Mouse (Mus musculus): ENCODE data around the gene Omg. TPM values are rescaled to one million over a fixed set of nuclear protein-coding genes. Genes with fewer than 3 reads are reported as not detected.
A peak's percentile ranks its signal among the peaks of the same experiment; 100 is the strongest.

Gene Omg
- total RNA-seq (2014; fragmentation: Nextera tagmentation) (0.86 TPM in 1 of 2 replicates, not detected in the other), total RNA-seq (2017) (0.04 TPM in 1 of 2 replicates, not detected in the other)

DNA sequence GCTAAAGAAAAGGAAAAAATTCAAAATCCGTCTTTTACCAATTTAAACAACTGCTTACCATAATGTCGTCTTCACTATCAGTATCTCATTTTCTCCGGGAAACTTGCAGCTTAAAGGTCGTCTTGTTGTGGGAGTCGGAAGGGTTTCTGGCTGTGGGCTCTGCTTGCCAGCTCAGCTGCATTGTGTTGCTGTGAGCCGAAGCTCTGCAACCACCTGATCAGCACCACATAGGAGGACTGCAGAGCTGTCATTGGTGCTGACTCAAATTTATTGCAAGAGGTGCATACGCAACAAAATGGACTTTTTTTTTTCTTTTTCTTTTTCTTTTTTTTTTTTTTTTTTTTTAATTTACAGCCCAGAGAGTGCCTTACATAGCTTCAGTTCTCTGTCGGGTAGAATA, at the start of gene Omg:
TSS of gene Omg (minus strand) at position 240 of the 400 bp plus-strand sequence.
- no peak for ATAC-seq (replicated peaks; ENCODE audit: poor library complexity, severe bottlenecking)

DNA sequence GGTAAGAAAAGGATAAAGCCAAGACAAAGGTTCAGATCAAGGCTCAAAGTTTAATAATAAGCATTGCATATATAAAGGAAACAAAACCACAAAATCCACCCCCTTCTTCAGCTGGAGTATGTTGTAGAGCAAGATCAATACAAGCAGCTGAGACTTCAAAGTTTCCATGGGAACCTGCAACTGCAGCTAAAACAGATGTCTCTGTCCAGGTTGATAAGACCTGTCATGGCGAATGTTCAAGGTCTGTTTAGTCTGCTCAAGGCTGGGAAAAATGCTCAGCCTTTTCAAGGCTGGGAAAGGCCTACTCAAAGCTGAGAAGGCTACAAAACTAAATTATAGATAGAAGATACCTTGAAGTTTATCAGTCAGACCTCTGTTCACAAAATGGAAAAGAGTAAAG, 48.7 kb upstream of the Omg start:
- ATAC-seq (replicated peaks; ENCODE audit: poor library complexity, severe bottlenecking) = no peak

- ATAC-seq (replicated peaks; ENCODE audit: poor library complexity, severe bottlenecking) = no peak
Measured at GRCm38 (mm10) chr11:79536293-79536692, 32.4 kb upstream of the Omg start.

DNA sequence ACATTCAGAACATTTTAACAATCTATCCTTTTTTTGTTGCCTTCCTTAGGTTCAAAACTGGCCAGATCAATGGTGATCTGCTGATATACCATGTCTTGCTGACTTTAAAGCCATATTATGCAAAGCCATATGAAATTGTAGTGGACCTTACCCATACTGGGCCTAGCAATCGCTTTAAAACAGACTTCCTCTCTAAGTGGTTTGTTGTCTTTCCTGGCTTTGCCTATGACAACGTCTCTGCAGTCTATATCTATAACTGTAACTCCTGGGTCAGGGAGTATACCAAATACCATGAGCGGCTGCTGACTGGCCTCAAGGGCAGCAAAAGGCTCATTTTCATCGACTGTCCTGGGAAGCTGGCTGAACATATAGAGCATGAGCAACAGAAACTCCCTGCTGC, 31.7 kb upstream of the Omg start:
- ATAC-seq (replicated peaks; ENCODE audit: poor library complexity, severe bottlenecking) = no peak

GRCm38 (mm10) chr11:79533950-79534690, 30.2 kb upstream of the Omg start:
- no peak for ATAC-seq (replicated peaks; ENCODE audit: poor library complexity, severe bottlenecking)

DNA sequence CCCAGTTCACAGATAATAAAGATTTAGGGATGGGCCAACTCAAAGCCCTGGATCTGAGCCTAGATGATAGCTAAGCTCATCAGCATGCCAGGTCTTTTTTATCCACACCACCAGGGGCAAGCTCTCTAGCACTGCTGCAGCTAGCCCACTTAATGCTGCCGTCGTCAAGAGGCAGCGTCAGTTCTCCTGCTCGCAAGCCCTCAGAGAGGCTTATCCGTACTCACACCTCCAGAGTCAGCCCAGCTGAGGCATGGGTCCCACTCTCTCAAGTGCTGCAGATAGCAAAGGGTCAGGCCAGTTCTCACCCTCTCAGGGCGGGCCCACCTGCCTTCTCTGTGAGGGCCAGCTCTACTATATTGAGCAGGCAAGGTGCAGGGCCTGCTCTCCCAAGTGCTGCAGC, 29.4 kb upstream of the Omg start:
- ATAC-seq (replicated peaks; ENCODE audit: poor library complexity, severe bottlenecking) = no peak

DNA sequence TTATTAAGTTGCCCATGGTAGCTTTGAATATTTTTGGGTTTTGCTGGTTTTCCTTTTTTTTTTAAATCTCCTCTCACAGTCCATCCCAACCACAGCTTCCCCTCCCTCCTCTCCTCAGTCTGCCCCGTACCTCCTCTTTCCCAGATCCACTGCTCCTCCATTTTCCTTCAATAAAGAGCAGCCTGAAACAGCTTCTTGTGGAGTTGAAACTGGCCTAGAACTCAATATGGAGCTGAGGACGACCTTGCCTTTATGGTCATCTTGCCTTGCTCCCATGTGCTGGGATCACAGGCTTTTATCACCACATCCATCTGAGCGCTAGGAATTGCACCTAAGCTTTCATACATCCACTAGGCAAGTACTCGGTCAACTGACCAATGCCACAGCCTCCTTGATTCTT, 27.6 kb upstream of the Omg start:
- no peak for ATAC-seq (replicated peaks; ENCODE audit: poor library complexity, severe bottlenecking)

GRCm38 (mm10) chr11:79530774-79531173, 26.9 kb upstream of the Omg start:
- ATAC-seq (replicated peaks; ENCODE audit: poor library complexity, severe bottlenecking) = no peak

- peak; percentile 74 for ATAC-seq (replicated peaks; ENCODE audit: poor library complexity, severe bottlenecking)
Measured at GRCm38 (mm10) chr11:79530333-79530761, 26.5 kb upstream of the Omg start, which contains the start of the genes Evi2 and Evi2a. Gene Evi2 (minus strand): TSS chr11:79530589. Gene Evi2a (minus strand): TSS chr11:79530609.

GRCm38 (mm10) chr11:79529736-79530135, 25.9 kb upstream of the Omg start:
- no peak for ATAC-seq (replicated peaks; ENCODE audit: poor library complexity, severe bottlenecking)

GRCm38 (mm10) chr11:79529226-79529625, 25.3 kb upstream of the Omg start:
- ATAC-seq (replicated peaks; ENCODE audit: poor library complexity, severe bottlenecking) = no peak

DNA sequence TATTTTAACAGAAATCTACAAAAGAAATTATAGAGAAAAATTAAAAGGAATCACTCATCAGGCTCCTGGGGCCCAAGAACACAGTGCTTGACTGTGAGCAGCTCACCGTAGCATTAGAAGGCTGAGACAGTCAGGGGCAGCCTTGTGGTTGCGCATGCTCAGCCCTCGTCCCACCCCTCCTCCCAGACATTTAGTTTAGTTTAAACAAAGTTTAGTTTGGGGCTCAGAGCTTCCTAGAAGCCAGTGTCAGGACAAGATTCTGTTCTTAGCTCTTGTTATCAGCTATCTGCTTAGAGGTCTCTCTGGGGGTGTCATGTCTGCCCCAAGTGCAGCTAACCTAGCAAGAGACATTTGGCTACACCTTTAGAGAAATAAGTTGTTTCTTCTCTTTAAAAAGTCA, 24.7 kb upstream of the Omg start:
- ATAC-seq (replicated peaks; ENCODE audit: poor library complexity, severe bottlenecking) = no peak

GRCm38 (mm10) chr11:79527739-79528384, 24.0 kb upstream of the Omg start:
- peak; percentile 75 for ATAC-seq (replicated peaks; ENCODE audit: poor library complexity, severe bottlenecking)

DNA sequence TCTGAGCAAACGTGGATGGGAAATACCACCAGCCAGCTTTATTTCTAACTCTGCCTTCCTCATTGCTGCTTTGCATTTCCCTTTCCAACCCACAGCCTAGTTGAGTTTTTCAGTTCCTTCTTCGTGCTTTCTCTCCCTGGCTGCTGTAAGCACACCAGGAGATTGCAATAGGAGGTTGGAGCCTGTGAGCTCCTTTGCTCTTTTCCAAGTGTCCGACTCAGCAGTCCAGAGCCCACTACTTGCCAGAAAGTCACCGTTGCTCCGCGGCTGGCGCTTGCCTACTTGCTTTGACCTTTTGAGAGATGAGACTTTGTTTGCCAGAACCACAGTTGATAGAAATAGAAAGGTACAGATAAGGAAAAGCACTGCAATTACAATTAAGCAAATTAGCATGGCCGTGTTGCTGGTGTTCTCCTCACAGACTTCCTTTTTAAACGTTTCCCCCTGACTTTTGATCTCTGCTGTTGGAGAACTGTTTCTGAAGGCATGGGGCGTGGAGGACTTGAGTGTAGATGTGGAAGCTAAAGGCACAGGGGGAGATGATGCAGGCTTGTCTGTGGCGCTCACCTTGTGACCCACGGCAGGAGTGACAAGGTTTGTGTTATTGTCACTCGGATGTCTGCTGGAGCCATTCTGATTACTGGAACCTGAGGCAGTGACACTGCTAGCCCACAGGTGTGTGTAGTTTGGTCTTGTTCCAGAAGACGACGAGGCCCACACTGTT, 23.3 kb upstream of the Omg start:
- ATAC-seq (replicated peaks; ENCODE audit: poor library complexity, severe bottlenecking) = peak; percentile 45

DNA sequence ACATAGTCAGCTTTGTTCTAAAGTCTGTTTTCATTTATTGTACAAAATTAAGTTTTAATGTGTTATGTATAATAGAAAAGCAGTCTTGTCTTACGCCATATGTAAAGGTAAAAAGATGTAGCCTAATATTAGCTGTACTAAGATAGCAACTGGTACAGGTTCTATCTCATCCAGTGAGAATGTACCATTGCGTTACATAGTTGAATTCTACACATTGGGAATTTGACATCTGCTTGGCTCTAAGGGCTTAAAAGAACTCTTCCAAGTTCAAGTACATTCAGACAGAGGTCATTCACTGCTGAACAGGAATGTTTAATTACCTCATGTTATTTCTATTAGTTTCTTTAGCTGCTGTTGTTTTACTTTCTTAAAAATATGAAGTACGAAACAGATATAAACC, 22.7 kb upstream of the Omg start:
- ATAC-seq (replicated peaks; ENCODE audit: poor library complexity, severe bottlenecking) = no peak

DNA sequence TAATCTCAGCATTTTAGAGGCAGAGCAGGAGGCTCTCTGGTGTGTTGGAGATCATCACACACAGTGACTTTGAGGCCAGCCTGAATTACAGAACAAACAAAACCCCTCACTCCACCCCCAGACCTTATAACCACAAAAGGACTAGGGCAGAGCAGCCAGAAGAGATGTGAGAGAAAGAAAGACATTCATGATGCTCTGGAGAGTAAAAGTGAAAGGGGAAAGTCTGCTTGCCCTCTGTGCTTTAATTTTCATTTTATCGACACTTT, 20.4 kb upstream of the Omg start:
- no peak for ATAC-seq (replicated peaks; ENCODE audit: poor library complexity, severe bottlenecking)

- peak; percentile 52 for ATAC-seq (replicated peaks; ENCODE audit: poor library complexity, severe bottlenecking)
Measured at GRCm38 (mm10) chr11:79523560-79524309, 19.9 kb upstream of the Omg start, which contains the start of gene Evi2b. Gene Evi2b (minus strand): TSS chr11:79523762.

DNA sequence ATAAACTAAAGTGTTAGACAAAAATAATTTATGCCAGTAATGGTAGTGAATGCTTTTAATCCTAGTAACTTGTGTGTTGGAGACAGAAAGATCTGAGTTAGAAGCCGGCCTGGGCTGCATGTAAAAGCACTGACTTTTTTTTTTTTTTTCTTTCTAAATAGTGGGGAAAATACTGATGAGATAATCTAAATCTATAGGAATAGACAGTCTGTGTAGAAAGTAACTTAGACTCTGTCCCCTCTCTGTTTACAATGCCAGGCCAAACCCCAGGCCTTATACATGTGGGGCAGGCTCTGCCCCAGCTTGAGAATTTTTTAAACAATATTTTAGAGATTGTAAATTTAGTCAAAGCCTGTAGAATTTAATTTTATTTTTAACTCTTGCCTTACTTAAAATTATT, 19.1 kb upstream of the Omg start:
- no peak for ATAC-seq (replicated peaks; ENCODE audit: poor library complexity, severe bottlenecking)

- no peak for ATAC-seq (replicated peaks; ENCODE audit: poor library complexity, severe bottlenecking)
Measured at GRCm38 (mm10) chr11:79521930-79522329, 18.0 kb upstream of the Omg start.

GRCm38 (mm10) chr11:79520772-79521171, 16.9 kb upstream of the Omg start:
- peak; percentile 28; the same call in 1 of the 2 replicates for ATAC-seq (replicated peaks; ENCODE audit: poor library complexity, severe bottlenecking)

All from granulocyte monocyte progenitor cell, adult 5-6 weeks (primary cell).